Mouse (Mus musculus) splenic B cell, adult 2 months (primary cell): ENCODE results near the gene Pklr.
"Not testable (repeated sequence)": the region's sequence is repeated elsewhere in the genome, so short reads cannot be mapped to it uniquely, and the experiment has no call there.

Experiments
- DNase-seq: peaks from one replicate; pipeline ENCODE4 v3.0.0-alpha.2; 2011; ENCODE audit warnings: low read depth, low spot score
- H3K27me3 ChIP-seq: 2 replicates; pipeline ENCODE4 v1.6.1; 2012; ENCODE audit warnings: mild to moderate bottlenecking, low read length, moderate library complexity, mixed read lengths; ENCODE audit not compliant: control insufficient read depth, poor library complexity, insufficient read depth, severe bottlenecking
- H3K36me3 ChIP-seq: 2 replicates; pipeline ENCODE4 v1.6.1; 2012; ENCODE audit warnings: mild to moderate bottlenecking, low read length, moderate library complexity, mixed read lengths; ENCODE audit not compliant: control insufficient read depth, poor library complexity, insufficient read depth, severe bottlenecking

Gene Pklr

GRCm38 (mm10) chr3:89145566-89145965, 9.6 kb downstream of the Pklr start:
- Histone ChIP-seq H3K27me3 (no peaks in the 10 kb centered on the region), H3K36me3 (no peaks in the 10 kb centered on the region)
- no peak for DNase-seq

GRCm38 (mm10) chr3:89147101-89147978, 11.4 kb downstream of the Pklr start:
- H3K27me3 ChIP-seq = no peaks in the 10 kb centered on the region
- H3K36me3 ChIP-seq = no peaks in the 10 kb centered on the region
- no peak for DNase-seq

GRCm38 (mm10) chr3:89147979-89148311, 12.0 kb downstream of the Pklr start:
- DNase-seq = no peak

GRCm38 (mm10) chr3:89148567-89148966, 12.6 kb downstream of the Pklr start:
- no peaks in the 10 kb centered on the region for H3K36me3 ChIP-seq
- no peak for DNase-seq

More at GRCm38 (mm10) chr3:89147979-89148311, 12.0 kb downstream of the Pklr start:
- H3K36me3 ChIP-seq = no peaks in the 10 kb centered on the region
- H3K27me3 ChIP-seq = no peaks in the 10 kb centered on the region

GRCm38 (mm10) chr3:89152084-89152835, 16.3 kb downstream of the Pklr start:
- no peak for DNase-seq
- Histone ChIP-seq H3K27me3 (no peaks in the 10 kb centered on the region), H3K36me3 (no peaks in the 10 kb centered on the region)

More at GRCm38 (mm10) chr3:89148567-89148966, 12.6 kb downstream of the Pklr start:
- no peaks in the 10 kb centered on the region for H3K27me3 ChIP-seq

- Histone ChIP-seq H3K27me3 (no peaks in the 10 kb centered on the region), H3K36me3 (no peaks in the 10 kb centered on the region)
- DNase-seq = peak; percentile 55
Measured at GRCm38 (mm10) chr3:89156951-89157350, 21.0 kb downstream of the Pklr start.

- no peaks in the 10 kb centered on the region for H3K36me3 ChIP-seq
- DNase-seq = no peak
- no peaks in the 10 kb centered on the region for H3K27me3 ChIP-seq
Measured at GRCm38 (mm10) chr3:89158651-89159050, 22.7 kb downstream of the Pklr start.

GRCm38 (mm10) chr3:89159211-89159610, 23.3 kb downstream of the Pklr start:
- Histone ChIP-seq H3K36me3 (no peaks in the 10 kb centered on the region), H3K27me3 (no peaks in the 10 kb centered on the region)
- DNase-seq = peak; percentile 37

GRCm38 (mm10) chr3:89159616-89160344, 23.8 kb downstream of the Pklr start, which contains the start of gene Hcn3:
Gene Hcn3 (minus strand): TSS chr3:89160196.
- DNase-seq = peak; percentile 90
- Histone ChIP-seq H3K27me3 (no peaks in the 10 kb centered on the region), H3K36me3 (no peaks in the 10 kb centered on the region)

- H3K36me3 ChIP-seq, DNase-seq, H3K27me3 ChIP-seq: not testable (repeated sequence)
Measured at GRCm38 (mm10) chr3:89161207-89161606, 25.3 kb downstream of the Pklr start.

GRCm38 (mm10) chr3:89161786-89162185, 25.8 kb downstream of the Pklr start:
- DNase-seq = no peak
- Histone ChIP-seq H3K27me3 (no peaks in the 10 kb centered on the region), H3K36me3 (no peaks in the 10 kb centered on the region)

- Histone ChIP-seq H3K27me3 (no peaks in the 10 kb centered on the region), H3K36me3 (peaks cover 5% of the 10 kb centered on the region; the same call in 1 of the 2 replicates)
- DNase-seq = no peak
Measured at GRCm38 (mm10) chr3:89163123-89163522, 27.2 kb downstream of the Pklr start.

- no peaks in the 10 kb centered on the region for H3K27me3 ChIP-seq
- DNase-seq = peak; percentile 18
- peaks cover 5% of the 10 kb centered on the region for H3K36me3 ChIP-seq
Measured at GRCm38 (mm10) chr3:89163643-89164245, 27.8 kb downstream of the Pklr start.

GRCm38 (mm10) chr3:89164506-89165267, 28.7 kb downstream of the Pklr start, which contains the start of gene Clk2:
Gene Clk2 (plus strand): TSS chr3:89164795.
- DNase-seq = peak; percentile 93
- no peaks in the 10 kb centered on the region for H3K27me3 ChIP-seq
- H3K36me3 ChIP-seq = peaks cover 9% of the 10 kb centered on the region
